Mouse (Mus musculus) limb, embryonic 10.5 days (tissue): ENCODE results near the gene Mrm3. TPM values are rescaled to one million over a fixed set of nuclear protein-coding genes. Genes with fewer than 3 reads are reported as not detected.

Experiments
- polyA plus RNA-seq: library from polyadenylated mRNA; unstranded; fragments of >200 nt; fragmentation: Nextera tagmentation; extraction: Ambion mirVana; gene quantifications from 2 replicates; pipeline ENCODE4 v1.2.1, GENCODE M21; 2016

Gene Mrm3
- polyA plus RNA-seq, 1 experiment from 2014 or later = 29.5 TPM

Other genes with a start within 250 kb of the Mrm3 start
- 0.36 TPM in 1 of 2 replicates, not detected in the other for gene 1700016K19Rik, start 243.8 kb upstream of the Mrm3 start, polyA plus RNA-seq
- gene Rflnb, start 215.9 kb upstream of the Mrm3 start, polyA plus RNA-seq = 25.6 and 35.4 TPM in 2 replicates
- gene Vps53, start 64.1 kb upstream of the Mrm3 start, polyA plus RNA-seq = 36.0 and 36.2 TPM in 2 replicates
- gene Fam57a, start 64.0 kb upstream of the Mrm3 start, polyA plus RNA-seq = 34.9 and 36.4 TPM in 2 replicates
- gene Dbil5, start 26.1 kb upstream of the Mrm3 start, polyA plus RNA-seq = 0.26 and 0.38 TPM in 2 replicates
- gene Gemin4, start 26.1 kb upstream of the Mrm3 start, polyA plus RNA-seq = 59.4 and 60.3 TPM in 2 replicates
- gene Glod4, start within 50 bp of the Mrm3 start, polyA plus RNA-seq = 139 and 140 TPM in 2 replicates
- 53.3 and 55.7 TPM in 2 replicates for gene Nxn, start 155.4 kb downstream of the Mrm3 start, polyA plus RNA-seq
- gene Timm22, start 163.2 kb downstream of the Mrm3 start, polyA plus RNA-seq = 144 and 147 TPM in 2 replicates